Mouse (Mus musculus) E14TG2a.4 (cell line): Measurements from ENCODE around the gene Ppp6r2.

Experiments used
- CTCF ChIP-seq: conservative IDR thresholded peaks from 2 replicates; pipeline ENCODE4 v1.5.1; 2014; ENCODE audit warnings: low read length
- POU5F1 ChIP-seq: IDR thresholded peaks from 2 replicates; pipeline ENCODE4 v1.6.1; 2014; ENCODE audit warnings: low read length, borderline replicate concordance

- TF ChIP-seq CTCF (no peak), POU5F1 (no peak)
Observed at GRCm38 (mm10) chr15:89297695-89298094, 86.3 kb downstream of the Ppp6r2 start.
